Mouse (Mus musculus) bone marrow macrophage, adult 2 months (primary cell): ENCODE measurements around the gene Tcea3.

Experiments used
- CTCF ChIP-seq: IDR thresholded peaks from 2 replicates; pipeline ENCODE4 v1.5.1; 2012; ENCODE audit warnings: low read depth, mild to moderate bottlenecking, low read length, moderate library complexity
- POLR2A ChIP-seq: IDR thresholded peaks from 2 replicates; pipeline ENCODE4 v1.6.1; 2012; ENCODE audit warnings: mild to moderate bottlenecking, low read depth, low read length, borderline replicate concordance

DNA sequence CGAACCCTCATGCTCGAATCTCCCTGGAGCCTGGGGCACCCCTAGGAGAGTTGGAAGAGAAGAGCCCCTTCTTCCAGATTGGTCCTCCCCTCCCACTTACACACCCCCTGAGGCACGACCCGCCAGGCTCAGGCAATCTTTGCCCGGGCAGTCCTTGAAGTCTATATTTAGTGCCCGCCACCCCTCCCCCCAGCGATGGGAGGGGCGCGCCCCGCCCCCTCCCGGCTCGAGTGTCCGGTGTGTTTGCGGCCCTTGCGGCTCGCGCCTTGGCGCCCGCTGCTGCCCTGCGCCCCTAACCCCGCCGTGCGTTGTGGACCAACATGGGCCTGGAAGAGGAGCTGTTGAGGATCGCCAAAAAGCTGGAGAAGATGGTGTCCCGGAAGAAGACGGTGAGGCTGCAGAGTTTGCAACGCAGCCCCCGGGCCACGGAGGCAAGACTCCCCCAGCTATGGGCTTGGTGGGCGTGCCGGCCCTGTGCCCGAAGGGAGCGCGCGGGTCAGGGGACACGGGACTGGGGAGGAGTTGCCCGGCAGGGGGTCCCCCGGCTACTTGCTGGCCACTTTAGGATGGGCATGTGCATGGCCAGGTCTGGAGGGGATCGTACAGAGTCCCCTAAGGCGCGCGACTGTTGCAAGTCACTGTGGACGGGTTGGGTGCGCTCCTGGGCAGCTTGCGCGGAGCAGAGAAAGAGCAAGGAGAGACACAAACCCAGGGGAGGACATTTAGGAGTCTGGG, at the start of gene Tcea3:
- TF ChIP-seq CTCF (no peak), POLR2A (no peak)
